Mouse (Mus musculus) ovary, postnatal 14 days (tissue): ENCODE measurements at regions not wholly inside any gene's neighbourhood (a gene's known extent, or its start where the extent isn't known, plus 50 kb on each side); places are given as distances from the start of the nearest gene placed in this dataset.
"Not testable (repeated sequence)": the region's sequence is repeated elsewhere in the genome, so short reads cannot be mapped to it uniquely, and the experiment has no call there.

Source experiments
- DNase-seq: peaks from one replicate; pipeline ENCODE4 v3.0.0; 2022; ENCODE audit warnings: low spot score

- no peak for DNase-seq
Measured at GRCm38 (mm10) chr1:128535537-128536150, 56.4 kb downstream of the Cxcr4 start.

GRCm38 (mm10) chr1:128532632-128533031, 59.5 kb downstream of the Cxcr4 start:
- DNase-seq: no peak

- no peak for DNase-seq
Measured at GRCm38 (mm10) chr1:128529808-128530545, 62.1 kb downstream of the Cxcr4 start.

GRCm38 (mm10) chr1:128519234-128519633, 72.9 kb downstream of the Cxcr4 start:
- no peak for DNase-seq

- DNase-seq: no peak
Measured at GRCm38 (mm10) chr1:128518514-128518913, 73.6 kb downstream of the Cxcr4 start.

GRCm38 (mm10) chr1:128517351-128517750, 74.7 kb downstream of the Cxcr4 start:
- DNase-seq: no peak

- DNase-seq: no peak
Measured at GRCm38 (mm10) chr1:128514327-128514726, 77.8 kb downstream of the Cxcr4 start.

GRCm38 (mm10) chr1:128513911-128514310, 78.2 kb downstream of the Cxcr4 start:
- no peak for DNase-seq

GRCm38 (mm10) chr1:128513153-128513552, 78.9 kb downstream of the Cxcr4 start:
- DNase-seq: no peak

- no peak for DNase-seq
Measured at GRCm38 (mm10) chr1:128508816-128509461, 83.2 kb downstream of the Cxcr4 start.

- no peak for DNase-seq
Measured at GRCm38 (mm10) chr1:128506551-128507313, 85.4 kb downstream of the Cxcr4 start.

GRCm38 (mm10) chr1:128504371-128504770, 87.2 kb upstream of the Dars start:
- DNase-seq: no peak

- DNase-seq: no peak
Measured at GRCm38 (mm10) chr1:128498042-128498772, 81.0 kb upstream of the Dars start.

- DNase-seq: no peak
Measured at GRCm38 (mm10) chr1:128492251-128492650, 75.1 kb upstream of the Dars start.

GRCm38 (mm10) chr1:128487181-128487580, 70.0 kb upstream of the Dars start:
- not testable (repeated sequence) for DNase-seq

- DNase-seq: no peak
Measured at GRCm38 (mm10) chr1:128478376-128478775, 61.2 kb upstream of the Dars start.

- DNase-seq: no peak
Measured at GRCm38 (mm10) chr1:128477653-128478052, 60.5 kb upstream of the Dars start.

- DNase-seq: no peak
Measured at GRCm38 (mm10) chr1:128472713-128473230, 55.6 kb upstream of the Dars start.

GRCm38 (mm10) chr1:128472022-128472712, 55.0 kb upstream of the Dars start:
- DNase-seq: peak; percentile 39

- DNase-seq: no peak
Measured at GRCm38 (mm10) chr1:128470786-128471185, 53.6 kb upstream of the Dars start.

- DNase-seq: no peak
Measured at GRCm38 (mm10) chr1:128469054-128469453, 51.9 kb upstream of the Dars start.
